Mouse (Mus musculus) forebrain, embryonic 11.5 days (tissue): Measurements from ENCODE around the gene Six2. TPM values are rescaled to one million over a fixed set of nuclear protein-coding genes. Genes with fewer than 3 reads are reported as not detected.

ENCODE experiments used
- ATAC-seq: fragments of 200-750 bp; cut with Nextera tagmentation; replicated peaks from 2 replicates; pipeline ENCODE4 v1.8.0; 2017; ENCODE audit warnings: moderate TSS enrichment; ENCODE audit not compliant: low FRiP score
- DNase-seq: peaks from one replicate; pipeline ENCODE4 v3.0.0-alpha.2; 2017; ENCODE audit warnings: low spot score
- H3K27ac ChIP-seq: fragments of 300-500 bp; sonication (generic); 2 replicates; pipeline ENCODE4 v1.5.1; 2014; ENCODE audit warnings: low read depth, low read length
- H3K27me3 ChIP-seq: fragments of 300-500 bp; sonication (generic); 2 replicates; pipeline ENCODE4 v1.6.1; 2014; ENCODE audit warnings: mild to moderate bottlenecking, low read length, mixed read lengths; ENCODE audit not compliant: control insufficient read depth, insufficient read depth
- H3K36me3 ChIP-seq: fragments of 300-500 bp; sonication (generic); 2 replicates; pipeline ENCODE4 v1.6.1; 2014; ENCODE audit warnings: mild to moderate bottlenecking, low read length, moderate library complexity, mixed read lengths; ENCODE audit not compliant: control insufficient read depth, insufficient read depth
- H3K4me1 ChIP-seq: fragments of 300-500 bp; sonication (generic); replicated peaks from 2 replicates; pipeline ENCODE4 v1.6.1; 2014; ENCODE audit warnings: low read length, mixed read lengths; ENCODE audit not compliant: control insufficient read depth, insufficient read depth
- H3K4me2 ChIP-seq: fragments of 300-500 bp; sonication (generic); 2 replicates; pipeline ENCODE4 v1.6.1; 2014; ENCODE audit warnings: low read depth, mild to moderate bottlenecking, low read length, moderate library complexity, mixed read lengths; ENCODE audit not compliant: severe bottlenecking
- H3K4me3 ChIP-seq: fragments of 300-500 bp; sonication (generic); 2 replicates; pipeline ENCODE4 v1.5.1; 2014; ENCODE audit warnings: low read depth, low read length
- H3K9ac ChIP-seq: fragments of 300-500 bp; sonication (generic); 2 replicates; pipeline ENCODE4 v1.6.1; 2014; ENCODE audit warnings: low read length
- H3K9me3 ChIP-seq: fragments of 300-500 bp; sonication (generic); 2 replicates; pipeline ENCODE4 v1.6.1; 2016; ENCODE audit warnings: low read length, mixed read lengths; ENCODE audit not compliant: control insufficient read depth
- WGBS: fragments of 180-500 bp; shearing (Covaris S2); extraction: QIAGEN DNeasy Blood & Tissue Kit; methylation state at CpG from one replicate; pipeline ENCODE4 v1.1.7; 2014; 5-methylcytosine and 5-hydroxymethylcytosine counted together
- polyA plus RNA-seq: library from polyadenylated mRNA; unstranded; fragments of >200 nt; fragmentation: Nextera tagmentation; extraction: Ambion mirVana; gene quantifications from 2 replicates; pipeline ENCODE4 v1.2.1, GENCODE M21; 2014

Gene Six2
- polyA plus RNA-seq, 1 experiment from 2014 or later = 12.6 TPM

DNA sequence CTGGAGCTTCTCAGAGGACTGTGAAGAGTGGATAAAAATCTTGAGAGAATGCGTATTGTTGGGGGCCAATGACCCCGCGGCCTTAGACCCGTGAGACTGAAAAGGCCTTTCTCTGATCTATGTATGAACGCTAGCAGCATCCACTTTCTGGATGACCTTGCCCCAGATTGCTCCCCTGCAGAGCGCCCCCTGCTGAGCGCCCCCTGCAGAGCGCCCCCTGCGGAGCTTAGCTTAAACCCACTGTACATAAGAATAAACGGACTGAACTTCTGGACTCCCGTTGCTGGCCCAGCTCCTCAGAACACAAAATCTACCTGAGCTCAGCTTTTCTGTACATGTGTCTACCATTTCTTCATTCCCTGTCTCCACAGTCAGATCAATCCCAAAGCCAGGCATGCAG is 27.7 kb upstream of the Six2 start:
- no peak for ATAC-seq
- no peaks in the 10 kb centered on the region for H3K4me1 ChIP-seq
- DNase-seq = no peak
- H3K4me3 ChIP-seq = no peak overlapping the region
- H3K27me3 ChIP-seq = no peaks in the 10 kb centered on the region
- no peaks in the 10 kb centered on the region for H3K36me3 ChIP-seq
- H3K9ac ChIP-seq = no peak overlapping the region
- WGBS = 78% methylated on average over 11 of the region's 11 CpGs
- H3K9me3 ChIP-seq = no peaks in the 10 kb centered on the region
- no peak overlapping the region for H3K27ac ChIP-seq
- no peak overlapping the region for H3K4me2 ChIP-seq

DNA sequence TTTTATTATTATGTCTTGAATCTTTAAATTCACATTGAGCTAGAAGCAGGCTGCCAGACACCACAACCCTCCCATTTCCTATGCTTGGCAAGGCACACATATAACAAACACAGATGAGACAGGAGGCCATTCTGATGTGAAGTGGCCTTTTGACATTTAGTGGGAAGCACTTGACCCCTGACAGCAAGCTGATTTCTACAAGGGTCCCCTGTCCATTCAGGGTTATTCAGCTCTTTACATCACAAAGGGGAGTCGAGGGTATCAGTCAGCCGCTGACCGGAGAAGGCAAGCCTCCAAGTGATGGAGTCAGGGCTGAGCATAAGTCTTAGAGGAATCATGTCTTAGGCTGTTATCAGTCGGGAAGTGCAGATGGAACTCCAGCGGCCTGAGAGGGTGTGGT is 26.3 kb upstream of the Six2 start:
- Histone ChIP-seq H3K9me3 (no peaks in the 10 kb centered on the region), H3K4me2 (no peak overlapping the region), H3K36me3 (no peaks in the 10 kb centered on the region), H3K4me3 (no peak overlapping the region), H3K9ac (no peak overlapping the region), H3K27me3 (no peaks in the 10 kb centered on the region), H3K4me1 (no peaks in the 10 kb centered on the region), H3K27ac (no peak overlapping the region)
- WGBS = 59% methylated on average over 5 of the region's 5 CpGs
- DNase-seq = no peak
- ATAC-seq = no peak

DNA sequence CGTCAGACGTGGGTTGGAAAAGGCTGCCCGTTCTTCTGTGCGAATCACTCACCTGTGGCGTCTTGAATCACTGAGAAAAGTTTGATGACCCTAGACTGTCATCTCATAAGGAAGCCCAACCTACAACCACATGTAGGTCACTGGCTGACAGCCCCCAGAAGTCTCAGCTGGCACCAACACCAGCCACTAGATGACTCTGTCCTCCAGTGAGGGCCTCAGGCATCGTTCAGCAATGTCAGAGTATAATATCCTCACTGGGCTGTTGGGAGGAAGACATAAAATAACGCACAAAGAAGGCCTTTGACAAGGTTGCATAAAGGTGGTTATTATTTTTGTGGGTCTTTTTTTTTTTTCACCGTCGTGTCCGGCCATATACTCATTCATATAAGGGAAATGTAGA is 24.8 kb upstream of the Six2 start:
- no peak overlapping the region for H3K4me2 ChIP-seq
- H3K27ac ChIP-seq = no peak overlapping the region
- H3K4me1 ChIP-seq = no peaks in the 10 kb centered on the region
- ATAC-seq (no peak), DNase-seq (no peak)
- 90% methylated on average over 10 of the region's 10 CpGs for WGBS
- H3K9me3 ChIP-seq = no peaks in the 10 kb centered on the region
- H3K36me3 ChIP-seq = no peaks in the 10 kb centered on the region
- H3K27me3 ChIP-seq = no peaks in the 10 kb centered on the region
- H3K4me3 ChIP-seq = no peak overlapping the region
- no peak overlapping the region for H3K9ac ChIP-seq

- no peak overlapping the region for H3K4me3 ChIP-seq
- no peaks in the 10 kb centered on the region for H3K9me3 ChIP-seq
- H3K36me3 ChIP-seq = no peaks in the 10 kb centered on the region
- no peaks in the 10 kb centered on the region for H3K27me3 ChIP-seq
- no peak overlapping the region for H3K9ac ChIP-seq
- H3K4me1 ChIP-seq = no peaks in the 10 kb centered on the region
- no peak for ATAC-seq
- WGBS = 76% methylated on average over 12 of the region's 12 CpGs
- no peak overlapping the region for H3K4me2 ChIP-seq
- H3K27ac ChIP-seq = no peak overlapping the region
- no peak for DNase-seq
These were observed 16.5 kb upstream of the Six2 start for GRCm38 (mm10) chr17:85704369-85705260.

GRCm38 (mm10) chr17:85700028-85700427 is 12.0 kb upstream of the Six2 start:
- ATAC-seq (no peak), DNase-seq (peak; percentile 16)
- Histone ChIP-seq H3K27me3 (no peaks in the 10 kb centered on the region; the same call in 1 of the 2 replicates), H3K4me1 (no peaks in the 10 kb centered on the region), H3K9me3 (no peaks in the 10 kb centered on the region), H3K36me3 (no peaks in the 10 kb centered on the region), H3K4me3 (no peak overlapping the region), H3K27ac (no peak overlapping the region), H3K4me2 (no peak overlapping the region), H3K9ac (no peak overlapping the region)
- 88% methylated on average over 4 of the region's 4 CpGs for WGBS

- peaks cover 6% of the 10 kb centered on the region for H3K27me3 ChIP-seq
- no peak overlapping the region for H3K9ac ChIP-seq
- DNase-seq (peak; percentile 26), ATAC-seq (no peak)
- no peak overlapping the region for H3K4me2 ChIP-seq
- H3K4me3 ChIP-seq = no peak overlapping the region
- H3K36me3 ChIP-seq = no peaks in the 10 kb centered on the region
- 91% methylated on average over 6 of the region's 6 CpGs for WGBS
- H3K27ac ChIP-seq = no peak overlapping the region
- no peaks in the 10 kb centered on the region; the same call in 1 of the 2 replicates for H3K9me3 ChIP-seq
- H3K4me1 ChIP-seq = no peaks in the 10 kb centered on the region
These were observed 10.6 kb upstream of the Six2 start for GRCm38 (mm10) chr17:85698643-85699042.

GRCm38 (mm10) chr17:85697976-85698375 is 9.9 kb upstream of the Six2 start:
- no peak for ATAC-seq
- Histone ChIP-seq H3K36me3 (no peaks in the 10 kb centered on the region), H3K9ac (no peak overlapping the region), H3K4me2 (no peak overlapping the region), H3K4me3 (no peak overlapping the region), H3K27ac (no peak overlapping the region), H3K27me3 (peaks cover 13% of the 10 kb centered on the region), H3K9me3 (no peaks in the 10 kb centered on the region; the same call in 1 of the 2 replicates), H3K4me1 (no peaks in the 10 kb centered on the region)
- DNase-seq = peak; percentile 17
- 79% methylated on average over 1 of the region's 1 CpGs for WGBS

- H3K4me3 ChIP-seq = no peak overlapping the region
- no peak overlapping the region for H3K9ac ChIP-seq
- H3K9me3 ChIP-seq = no peaks in the 10 kb centered on the region; the same call in 1 of the 2 replicates
- WGBS = 83% methylated on average over 6 of the region's 6 CpGs
- peaks cover 47% of the 10 kb centered on the region for H3K27me3 ChIP-seq
- ATAC-seq = no peak
- H3K36me3 ChIP-seq = no peaks in the 10 kb centered on the region
- no peak overlapping the region for H3K4me2 ChIP-seq
- H3K27ac ChIP-seq = no peak overlapping the region
- no peaks in the 10 kb centered on the region; the same call in 1 of the 2 replicates for H3K4me1 ChIP-seq
- no peak for DNase-seq
These were observed 6.4 kb upstream of the Six2 start for GRCm38 (mm10) chr17:85694499-85694898.

DNA sequence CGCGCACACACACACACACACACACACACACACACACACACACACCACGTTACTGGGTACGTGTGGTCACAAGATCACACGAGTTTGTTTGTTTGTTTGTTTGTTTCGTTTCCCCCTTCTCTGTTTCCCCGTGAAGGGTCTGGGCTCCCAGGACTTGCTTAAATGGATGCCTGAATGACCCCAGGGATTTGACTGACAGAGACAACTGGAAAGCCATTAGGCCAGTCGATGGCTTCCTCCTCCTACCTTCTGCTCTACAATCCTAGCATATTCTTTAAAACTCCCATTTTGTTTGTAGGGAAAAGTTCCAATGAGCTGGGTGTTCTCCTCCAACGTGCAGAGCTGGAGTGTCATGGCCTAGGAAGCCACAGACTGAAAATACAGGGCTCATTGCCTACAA is 5.0 kb upstream of the Six2 start:
- DNase-seq = no peak
- Histone ChIP-seq H3K27me3 (peaks cover 61% of the 10 kb centered on the region), H3K9me3 (no peaks in the 10 kb centered on the region; the same call in 1 of the 2 replicates), H3K4me1 (peaks cover 3% of the 10 kb centered on the region), H3K4me2 (no peak overlapping the region), H3K4me3 (peak overlapping the region; percentile 6; the same call in 1 of the 2 replicates), H3K27ac (no peak overlapping the region), H3K36me3 (no peaks in the 10 kb centered on the region), H3K9ac (no peak overlapping the region)
- no peak for ATAC-seq
- WGBS = 6% methylated on average over 9 of the region's 9 CpGs
